Mouse (Mus musculus): ENCODE measurements around the gene Cdpf1. TPM values are rescaled to one million over a fixed set of nuclear protein-coding genes. Genes with fewer than 3 reads are reported as not detected.

Cdpf1 gene
- total RNA-seq, 2 experiments from 2014 or later = 30.6 to 32.4 TPM

- no peak for DNase-seq
- intact Hi-C loops (cut with DNase I; ENCODE audit: low total_unique reads) = no loop called here
These were observed 37.1 kb downstream of the Cdpf1 start for GRCm38 (mm10) chr15:85774419-85774818.

DNA sequence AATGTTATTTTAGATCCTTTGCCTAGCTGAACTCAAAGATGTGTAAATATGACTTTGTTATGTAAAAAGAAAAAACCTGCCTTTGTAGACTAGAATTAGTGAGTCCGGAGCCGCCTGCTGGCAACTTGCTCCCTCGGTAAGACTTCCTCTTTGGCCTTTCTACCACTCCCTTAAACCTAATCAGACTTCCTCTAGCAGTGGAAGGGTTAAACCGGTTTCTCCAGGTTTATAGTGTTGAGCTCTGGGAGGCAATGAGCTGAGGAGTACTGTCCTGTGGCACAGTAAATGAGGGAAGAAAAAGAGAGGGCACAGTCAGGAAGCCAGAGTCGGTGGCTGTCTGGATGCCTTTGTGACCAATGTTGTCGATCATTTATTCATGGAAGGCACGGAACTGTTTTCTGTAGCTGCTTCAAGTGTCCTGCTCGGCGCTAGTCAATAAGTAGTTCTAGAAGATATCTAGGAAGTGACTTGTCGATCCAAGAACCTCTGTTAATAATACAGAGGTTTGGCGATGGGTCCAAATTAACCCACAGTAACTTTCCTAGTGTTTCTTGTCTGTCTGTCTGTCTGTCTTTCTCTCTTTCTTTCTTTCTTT lies 39.3 kb downstream of the Cdpf1 start:
- intact Hi-C loops (cut with DNase I; ENCODE audit: low total_unique reads) = no loop called here
- DNase-seq = no peak

DNA sequence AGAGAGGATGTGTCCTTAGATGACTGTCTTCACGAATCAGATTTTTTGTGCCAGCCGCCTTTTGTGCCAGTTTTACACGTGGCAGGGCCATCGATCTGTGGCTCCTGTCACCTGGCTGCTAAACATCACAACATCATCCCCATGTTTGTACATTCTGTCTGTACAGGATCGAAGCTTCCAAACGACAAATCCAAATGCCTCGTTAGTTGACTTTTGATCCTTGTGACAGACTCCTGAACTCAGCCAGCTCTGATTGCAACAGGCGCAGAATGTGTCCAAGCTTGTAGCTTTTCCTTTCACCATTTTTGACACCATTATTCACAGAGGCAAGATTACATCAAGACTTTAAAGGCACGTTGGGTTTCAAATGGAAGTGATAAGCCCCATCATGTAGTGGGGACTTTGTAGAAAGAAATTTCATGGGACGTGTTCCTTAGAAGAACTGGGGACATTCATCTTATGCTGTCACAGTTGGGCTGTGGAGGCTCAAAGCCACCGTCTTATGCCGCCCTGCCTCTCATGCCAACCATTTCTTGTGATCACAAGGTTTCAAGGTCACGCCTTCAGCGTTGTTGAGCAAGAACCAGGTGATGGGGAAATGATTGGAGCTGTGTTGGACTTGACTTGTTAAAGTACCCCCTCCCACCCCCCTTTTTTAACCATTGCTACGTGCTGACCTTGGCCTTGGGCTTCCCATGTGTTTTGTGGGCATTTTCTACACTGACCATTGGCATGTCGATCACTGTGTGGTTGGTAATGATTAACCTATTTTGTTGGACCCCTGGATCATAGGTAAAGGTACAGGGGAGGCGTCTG lies 40.0 kb downstream of the Cdpf1 start:
- intact Hi-C loops (cut with DNase I; ENCODE audit: low total_unique reads) = no loop called here
- DNase-seq = no peak

DNA sequence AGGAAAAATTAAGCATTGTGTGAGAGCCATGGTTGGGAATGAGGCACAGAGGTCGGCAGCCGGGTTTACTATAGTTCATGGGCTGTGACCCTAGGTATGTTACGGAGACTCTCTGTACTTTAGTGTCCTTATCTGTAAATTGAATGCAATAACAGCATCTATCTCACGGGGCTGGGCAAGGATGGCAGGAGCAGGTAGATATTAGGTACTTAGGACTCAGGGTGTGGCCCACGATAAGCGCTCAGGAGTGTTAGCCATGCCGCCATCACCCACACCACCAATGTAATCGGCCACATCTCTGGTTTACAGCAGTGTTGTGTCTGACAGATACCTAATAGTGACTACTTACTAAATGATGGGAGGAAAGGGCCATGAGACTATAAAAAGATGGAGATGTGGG lies 42.5 kb downstream of the Cdpf1 start:
- no peak for DNase-seq
- intact Hi-C loops (cut with DNase I; ENCODE audit: low total_unique reads) = no loop called here

DNA sequence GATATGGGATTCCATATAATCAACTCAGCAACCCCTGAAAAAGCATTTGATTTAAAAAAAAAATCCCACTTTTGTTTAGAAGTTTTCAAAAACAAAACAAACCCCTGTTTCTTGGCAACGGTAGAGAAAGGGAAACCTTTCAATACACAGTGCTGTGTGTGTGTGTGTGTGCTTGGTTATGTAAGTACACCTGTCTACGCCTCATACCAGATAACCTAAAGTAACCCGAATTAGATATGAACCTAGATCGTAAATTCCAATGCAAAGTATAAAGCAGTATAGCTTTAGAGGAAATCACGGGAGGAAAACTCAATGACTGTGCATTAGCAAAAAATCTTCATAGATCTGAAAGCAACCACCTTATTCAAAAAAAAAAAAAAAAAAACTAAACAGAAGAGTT lies 44.8 kb downstream of the Cdpf1 start:
- no peak for DNase-seq
- intact Hi-C loops (cut with DNase I; ENCODE audit: low total_unique reads) = no loop called here

DNA sequence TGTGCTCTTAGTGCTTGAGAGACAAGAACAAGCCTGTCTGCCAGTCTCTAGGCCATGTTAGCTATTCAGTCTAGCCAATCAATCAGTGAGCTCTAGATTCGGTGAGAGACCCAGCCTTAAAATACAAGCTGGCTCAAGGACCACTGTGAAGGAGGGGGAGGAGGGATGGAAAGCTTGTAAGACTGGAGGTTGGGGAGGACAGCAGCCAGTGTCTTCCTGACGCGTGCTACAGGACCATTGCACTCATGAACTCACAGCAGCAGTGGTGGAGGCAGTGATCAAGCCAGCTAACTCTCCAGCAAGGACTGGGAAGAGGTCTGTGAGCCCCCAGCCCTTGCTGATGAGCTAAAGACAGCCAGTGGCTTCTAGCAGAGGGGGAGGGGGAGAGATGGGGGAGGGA lies 46.5 kb downstream of the Cdpf1 start:
- no peak for DNase-seq
- intact Hi-C loops (cut with DNase I; ENCODE audit: low total_unique reads) = no loop called here

DNA sequence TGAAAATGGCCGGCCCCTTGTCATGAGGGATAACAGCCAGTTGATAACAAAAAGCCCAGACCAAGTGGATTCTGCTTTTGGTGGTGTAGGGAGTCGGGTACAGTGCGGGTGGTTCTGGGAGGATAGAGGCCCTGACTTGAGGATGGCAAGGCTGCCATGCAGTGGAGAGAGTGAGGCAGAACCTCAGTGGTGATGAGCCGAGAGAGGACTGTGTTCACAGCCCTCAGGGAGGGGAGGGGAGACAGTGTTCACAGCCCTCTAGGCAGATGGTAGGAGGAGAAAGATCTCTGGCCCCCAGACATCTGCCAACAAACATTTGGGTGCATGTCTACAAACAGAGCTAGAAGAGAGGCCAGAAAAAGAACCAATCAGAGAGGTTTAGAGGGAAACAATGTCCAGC lies 48.7 kb downstream of the Cdpf1 start:
- DNase-seq = no peak
- intact Hi-C loops (cut with DNase I; ENCODE audit: low total_unique reads) = no loop called here

GRCm38 (mm10) chr15:85757768-85758167 lies 53.7 kb downstream of the Cdpf1 start:
- intact Hi-C loops (cut with DNase I; ENCODE audit: low total_unique reads) = no loop called here
- DNase-seq = no peak

Other genes with a start within 250 kb of the Cdpf1 start
- under 1 TPM; 0.09 to 0.12 TPM for gene Wnt7b, start 229.2 kb downstream of the Cdpf1 start, total RNA-seq (2021)
- gene Ppara, start 76.7 kb downstream of the Cdpf1 start, total RNA-seq (2021) = 10 to 100 TPM in 1 of 2 experiments, 1 to 10 TPM in 1; 6.3 to 16.3 TPM
- gene Pkdrej, start 10.0 kb upstream of the Cdpf1 start, total RNA-seq (2021) = under 1 TPM; 0.23 to 0.31 TPM
- 1 to 10 TPM; 4.4 to 5.1 TPM for gene Ttc38, start 20.6 kb upstream of the Cdpf1 start, total RNA-seq (2021)
- 1 to 10 TPM; 1.0 to 1.4 TPM for gene Gtse1, start 48.0 kb upstream of the Cdpf1 start, total RNA-seq (2021)
- gene Trmu, start 67.6 kb upstream of the Cdpf1 start, total RNA-seq (2021) = 10 to 100 TPM; 13.7 to 21.3 TPM
- gene Celsr1, start 222.1 kb upstream of the Cdpf1 start, total RNA-seq (2021) = under 1 TPM; 0.31 to 0.94 TPM
- gene Gramd4, start 246.0 kb upstream of the Cdpf1 start, total RNA-seq (2021) = 1 to 10 TPM; 7.2 to 8.2 TPM